Mouse (Mus musculus): ENCODE measurements around the gene Methig1.
A peak's percentile ranks its signal among the peaks of the same experiment; 100 is the strongest.
"Not testable (repeated sequence)": the region's sequence is repeated elsewhere in the genome, so short reads cannot be mapped to it uniquely, and the experiment has no call there.

Methig1 gene

GRCm38 (mm10) chr15:100400592-100401250 lies 47.8 kb downstream of the Methig1 start:
- DNase-seq = no peak

- no peak for DNase-seq
Observed at GRCm38 (mm10) chr15:100401811-100402210, 48.9 kb downstream of the Methig1 start.

GRCm38 (mm10) chr15:100402347-100402746 lies 49.4 kb downstream of the Methig1 start:
- no peak for DNase-seq

GRCm38 (mm10) chr15:100402798-100403197 lies 49.8 kb downstream of the Methig1 start:
- no peak for DNase-seq

- DNase-seq = no peak
Observed at GRCm38 (mm10) chr15:100403318-100404000, 50.5 kb downstream of the Methig1 start.

GRCm38 (mm10) chr15:100406088-100406487 lies 53.1 kb downstream of the Methig1 start:
- DNase-seq = no peak

GRCm38 (mm10) chr15:100410918-100411672 lies 58.1 kb downstream of the Methig1 start:
- no peak for DNase-seq

GRCm38 (mm10) chr15:100411731-100412130 lies 58.8 kb downstream of the Methig1 start:
- no peak for DNase-seq

GRCm38 (mm10) chr15:100413306-100413705 lies 60.4 kb downstream of the Methig1 start:
- no peak for DNase-seq

- no peak for DNase-seq
Observed at GRCm38 (mm10) chr15:100414011-100414410, 61.1 kb downstream of the Methig1 start.

GRCm38 (mm10) chr15:100414942-100415341 lies 62.0 kb downstream of the Methig1 start:
- no peak for DNase-seq

- no peak for DNase-seq
Observed at GRCm38 (mm10) chr15:100415684-100416083, 62.7 kb downstream of the Methig1 start.

GRCm38 (mm10) chr15:100417854-100418450 lies 65.0 kb downstream of the Methig1 start:
- DNase-seq = no peak

GRCm38 (mm10) chr15:100419311-100419710 lies 66.4 kb downstream of the Methig1 start:
- DNase-seq = no peak

- no peak for DNase-seq
Observed at GRCm38 (mm10) chr15:100419901-100420745, 67.2 kb downstream of the Methig1 start.

- DNase-seq = no peak
Observed at GRCm38 (mm10) chr15:100421059-100421757, 68.3 kb downstream of the Methig1 start.

GRCm38 (mm10) chr15:100421758-100422197 lies 68.8 kb downstream of the Methig1 start, which contains the start of gene Gm5475:
Gene Gm5475 (plus strand): TSS chr15:100422147.
- not testable (repeated sequence) for DNase-seq

- no peak for DNase-seq
Observed at GRCm38 (mm10) chr15:100422476-100422875, 69.5 kb downstream of the Methig1 start.

GRCm38 (mm10) chr15:100422899-100423860 lies 70.2 kb downstream of the Methig1 start:
- DNase-seq = peak; percentile 96

GRCm38 (mm10) chr15:100423916-100424315 lies 71.0 kb downstream of the Methig1 start:
- no peak for DNase-seq
